Mouse (Mus musculus): Measurements from ENCODE around the gene Kcnj10.

DNA sequence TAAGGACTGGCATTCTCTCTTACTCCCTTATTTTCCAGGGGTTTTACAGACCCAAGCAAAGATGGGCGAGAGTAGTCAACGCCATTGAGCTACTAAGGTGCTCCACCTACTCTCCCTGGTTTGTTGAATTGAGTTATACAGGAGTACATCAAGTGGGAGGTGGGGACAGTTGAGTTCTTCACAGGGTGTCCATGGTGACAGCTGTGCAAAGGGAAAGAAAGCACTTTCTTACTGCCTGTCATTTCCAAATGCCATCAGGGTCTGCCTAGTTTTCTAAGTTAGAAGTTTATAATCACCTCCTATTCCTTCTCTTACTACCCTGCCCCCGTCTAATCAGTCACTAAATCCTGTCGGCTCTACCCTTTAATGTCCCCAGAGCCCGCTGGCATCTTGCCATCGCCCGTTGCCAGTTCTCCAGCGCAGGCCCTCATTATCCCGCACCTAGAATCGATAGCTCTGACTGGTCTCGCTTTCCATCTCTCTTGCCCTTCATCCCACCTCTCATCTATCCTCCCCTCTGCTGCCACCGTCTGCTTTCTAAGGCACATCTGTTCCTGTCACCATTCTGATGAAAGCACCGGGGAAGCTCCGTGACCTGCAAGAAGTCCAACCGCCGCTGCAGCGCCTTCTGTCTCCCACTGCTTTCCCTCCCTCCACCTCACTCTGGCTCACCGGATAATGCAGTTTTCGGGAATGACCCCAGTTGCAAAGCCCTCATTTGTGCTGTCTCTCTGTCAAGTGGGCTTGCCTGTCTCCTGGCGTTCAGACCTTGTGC lies 51.0 kb downstream of the Kcnj10 start:
- TF ChIP-seq CTCF (IDR thresholded peaks at IDR 0.05; ENCODE audit: control insufficient read depth, insufficient read depth, low read length), result no peak
- TF ChIP-seq POLR2A (IDR thresholded peaks at IDR 0.05; ENCODE audit: borderline replicate concordance, control insufficient read depth, low read depth, low read length), result no peak

Measured in bone marrow, adult 2 months (tissue).